Mouse (Mus musculus) thymus, postnatal 10 days (tissue): Measurements from ENCODE around the gene Cacnb4.

Experiments
- DNase-seq, 2 experiments: peaks; one replicate each; pipeline ENCODE4 v3.0.0; 2021; ENCODE audit warnings: low spot score in 2 of 2

The Cacnb4 gene

DNA sequence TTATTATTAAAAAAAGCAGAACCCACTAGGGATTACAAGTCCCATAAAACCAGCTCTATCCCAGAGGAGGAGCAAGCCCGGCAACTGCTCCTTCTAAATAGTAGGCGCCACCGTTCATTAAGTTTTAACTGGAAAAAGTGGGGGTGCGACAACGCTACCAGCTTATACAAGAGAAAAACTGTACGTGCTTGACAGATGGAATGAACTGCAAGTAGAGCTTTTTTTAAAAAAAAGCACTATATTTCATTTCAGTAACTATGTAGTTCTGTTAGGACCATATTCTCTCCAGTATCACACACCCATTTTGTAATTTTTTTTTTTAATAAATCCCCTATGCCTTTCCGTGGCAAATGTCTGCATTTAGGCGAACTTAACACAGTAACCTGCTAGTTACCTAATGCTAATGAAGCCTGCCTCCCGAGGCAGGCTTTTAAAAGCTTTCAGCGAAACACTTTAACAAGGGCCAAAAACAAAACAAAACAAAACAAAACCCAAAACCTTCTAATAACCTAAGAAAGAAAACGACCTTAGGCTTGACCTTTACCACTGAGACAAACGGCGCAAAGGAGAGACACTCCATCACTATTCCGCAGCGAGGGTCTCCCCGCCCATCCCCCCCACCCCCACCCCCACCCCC is 252.9 kb downstream of the Cacnb4 start:
- no peak for DNase-seq

DNA sequence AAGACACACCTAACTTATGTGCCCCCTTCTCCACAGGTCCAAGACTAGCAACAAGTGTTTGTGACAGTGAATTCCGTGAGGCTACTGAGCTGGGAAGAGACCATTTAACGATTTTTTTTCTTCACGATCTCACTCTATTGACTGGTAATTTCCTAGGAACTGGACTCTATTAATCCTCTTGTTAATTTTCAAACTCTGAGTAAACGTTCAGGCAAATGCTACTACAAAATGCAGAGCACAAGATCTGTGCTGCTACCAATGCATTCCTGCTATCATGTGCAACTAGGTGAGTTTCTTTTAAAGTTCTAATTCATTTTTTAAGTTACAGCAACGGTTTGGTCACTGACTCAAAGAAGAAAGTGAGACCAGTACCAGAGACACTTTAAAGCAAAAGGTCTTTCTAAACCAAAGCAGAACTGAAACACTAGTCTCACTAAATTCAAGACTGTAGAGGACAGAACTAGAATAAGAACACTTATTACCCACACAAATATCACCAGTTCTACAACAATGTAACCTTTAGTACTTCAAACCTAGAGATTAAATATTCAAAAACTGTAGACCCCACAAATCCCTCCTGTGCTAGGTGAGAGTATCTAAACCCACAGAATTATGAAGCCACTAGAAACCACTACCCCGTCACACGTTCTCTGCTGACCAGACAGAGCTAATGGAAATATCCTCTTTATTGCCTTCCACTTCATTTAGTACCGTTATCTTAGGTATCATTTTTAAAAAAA is 253.6 kb downstream of the Cacnb4 start:
- no peak for DNase-seq

DNA sequence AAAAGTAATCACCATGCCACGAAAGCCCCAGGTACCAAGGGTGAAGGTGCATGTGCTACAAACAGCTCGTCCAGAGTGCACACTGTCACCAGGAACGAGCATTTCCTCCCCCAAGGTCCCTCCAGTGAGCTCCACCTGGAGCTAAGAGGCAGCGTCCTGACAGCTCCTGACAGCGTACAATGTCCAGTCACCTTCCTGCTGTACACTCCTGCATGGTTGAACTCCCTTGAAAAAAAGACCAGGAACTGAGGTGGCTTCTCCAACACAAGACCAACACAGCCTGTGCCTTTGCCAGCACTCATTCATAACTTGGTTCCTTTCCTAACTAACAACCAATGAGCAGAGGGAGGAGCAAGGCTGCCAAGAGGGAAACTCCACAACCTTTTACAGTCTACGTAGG is 255.4 kb downstream of the Cacnb4 start:
- no peak for DNase-seq

DNA sequence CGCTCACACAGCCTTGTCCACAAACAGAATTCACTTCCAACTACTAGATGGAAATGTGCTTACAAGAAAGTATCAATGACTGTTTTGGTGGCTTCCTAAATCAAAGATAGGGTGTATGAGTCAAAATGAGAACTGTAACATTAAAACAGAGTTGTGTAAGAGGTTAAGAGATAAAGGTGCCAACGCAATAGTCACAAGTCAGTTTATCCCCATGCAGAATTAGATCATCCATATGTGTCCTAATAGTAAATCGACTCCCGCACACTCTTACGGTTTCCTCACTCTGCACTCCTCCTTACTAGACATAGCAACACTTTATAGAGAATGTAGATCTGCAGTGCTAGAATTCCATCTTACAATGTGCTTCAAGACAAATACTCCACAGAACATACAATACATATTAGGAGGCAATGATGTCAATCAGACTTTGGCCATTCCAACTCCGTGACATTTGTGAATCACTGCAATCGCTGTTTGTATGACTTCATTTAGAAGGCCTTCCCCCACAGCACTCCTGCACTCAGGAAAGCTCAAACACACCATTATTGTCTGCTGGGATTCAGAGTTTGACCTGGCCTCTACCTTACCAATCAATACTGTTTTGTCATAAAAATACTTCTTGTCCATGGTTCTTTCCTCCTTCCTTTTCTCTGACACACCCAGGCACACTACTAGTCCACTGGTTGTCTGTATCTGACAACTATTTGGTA is 256.5 kb downstream of the Cacnb4 start:
- no peak for DNase-seq

DNA sequence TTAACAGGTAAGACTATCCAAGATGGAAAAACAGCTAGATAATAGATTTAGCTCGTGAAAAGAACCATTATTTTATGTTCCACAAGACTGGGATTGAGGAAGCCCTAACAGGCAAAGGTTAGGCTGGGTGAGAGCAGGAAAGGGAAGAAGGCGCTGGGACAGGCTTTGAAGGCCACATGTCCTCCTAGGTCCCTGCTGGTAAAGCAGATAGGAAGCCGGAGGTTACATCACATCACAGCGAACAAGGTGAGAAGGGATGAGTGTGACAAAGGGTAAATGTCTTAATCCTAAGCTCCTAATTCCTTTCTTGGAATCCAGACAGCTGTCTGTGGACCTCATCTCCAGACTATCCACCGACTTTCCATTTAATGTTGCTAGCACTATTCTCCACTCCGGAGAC is 257.3 kb downstream of the Cacnb4 start:
- DNase-seq, result no peak

DNA sequence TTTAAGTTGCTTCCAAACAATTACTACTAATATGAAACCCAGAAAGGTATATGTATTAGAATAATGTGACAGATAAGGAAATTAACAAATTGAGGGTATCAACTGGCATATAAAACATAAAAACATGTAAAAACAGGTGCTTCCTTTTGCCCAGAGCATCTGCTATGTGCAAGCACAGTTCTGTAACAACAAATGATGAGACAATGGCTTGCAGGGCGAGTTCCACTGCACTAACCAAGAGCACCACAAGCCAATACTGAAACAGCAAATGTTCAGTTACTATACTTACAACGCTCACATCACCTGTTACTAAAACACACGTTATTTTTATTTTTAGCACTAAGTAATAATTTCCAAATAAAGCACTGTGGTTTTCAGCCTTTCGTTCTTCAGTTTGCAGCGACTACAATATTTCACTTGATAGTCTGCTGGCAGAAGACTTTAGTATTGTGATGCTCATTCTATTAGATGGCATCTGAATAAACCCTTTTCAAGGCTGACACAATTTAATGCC is 264.1 kb downstream of the Cacnb4 start:
- no peak for DNase-seq

DNA sequence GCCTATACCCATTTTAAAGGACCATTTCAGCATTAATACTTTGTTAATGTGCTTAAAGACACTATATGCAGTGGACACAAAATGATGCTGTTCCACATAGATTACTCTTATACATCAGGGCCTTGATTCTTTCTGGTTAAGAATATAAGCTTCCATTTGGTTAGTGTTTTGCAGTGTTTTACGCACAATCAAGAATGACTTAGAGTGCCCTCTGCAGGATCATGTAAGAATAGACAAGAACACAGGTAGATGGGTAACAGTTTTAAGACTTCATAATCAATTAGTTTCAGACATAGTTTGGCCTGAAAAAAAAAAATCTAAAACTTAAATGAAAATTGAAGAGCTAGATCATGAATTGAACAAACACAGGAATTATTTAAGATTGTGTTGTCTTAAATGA is 270.2 kb downstream of the Cacnb4 start:
- DNase-seq, result no peak

DNA sequence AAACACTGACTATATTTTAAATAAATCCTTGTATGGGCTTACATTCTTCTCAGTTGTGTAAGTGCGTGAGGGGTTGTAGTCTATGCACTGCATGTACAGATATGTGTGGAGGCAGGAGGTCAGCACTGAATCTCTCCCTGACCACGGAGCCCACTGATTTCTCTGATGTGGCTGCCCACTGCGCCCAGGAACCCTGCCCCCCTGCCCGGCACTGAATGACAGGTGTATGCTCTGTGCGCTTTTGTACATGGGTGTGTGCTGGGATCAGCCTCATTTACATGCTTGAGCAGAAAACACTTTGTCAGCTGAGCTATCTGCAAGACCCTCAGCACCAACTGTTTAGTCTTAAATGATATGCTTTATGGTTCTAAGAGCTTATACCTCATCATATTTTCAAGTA is 271.4 kb downstream of the Cacnb4 start:
- DNase-seq, result no peak

DNA sequence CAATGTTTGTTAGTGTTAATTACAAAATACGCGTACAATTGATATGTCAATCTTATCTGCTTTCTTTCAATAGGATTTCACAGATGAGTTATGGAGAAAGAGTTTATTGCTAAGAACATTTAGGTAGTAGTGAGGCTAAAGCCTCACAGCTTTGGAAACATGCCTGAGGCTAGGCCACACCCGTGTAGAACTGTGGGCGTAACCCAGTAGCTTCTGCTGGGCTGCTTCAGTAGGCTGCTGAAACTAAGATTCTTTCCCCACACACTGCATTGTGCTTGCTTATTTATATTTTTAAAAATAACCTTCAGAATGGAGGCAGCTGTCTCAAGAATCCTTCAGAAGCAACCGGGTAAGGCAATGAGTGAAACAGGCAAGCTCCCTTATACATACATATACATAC is 282.1 kb downstream of the Cacnb4 start:
- DNase-seq, result no peak

DNA sequence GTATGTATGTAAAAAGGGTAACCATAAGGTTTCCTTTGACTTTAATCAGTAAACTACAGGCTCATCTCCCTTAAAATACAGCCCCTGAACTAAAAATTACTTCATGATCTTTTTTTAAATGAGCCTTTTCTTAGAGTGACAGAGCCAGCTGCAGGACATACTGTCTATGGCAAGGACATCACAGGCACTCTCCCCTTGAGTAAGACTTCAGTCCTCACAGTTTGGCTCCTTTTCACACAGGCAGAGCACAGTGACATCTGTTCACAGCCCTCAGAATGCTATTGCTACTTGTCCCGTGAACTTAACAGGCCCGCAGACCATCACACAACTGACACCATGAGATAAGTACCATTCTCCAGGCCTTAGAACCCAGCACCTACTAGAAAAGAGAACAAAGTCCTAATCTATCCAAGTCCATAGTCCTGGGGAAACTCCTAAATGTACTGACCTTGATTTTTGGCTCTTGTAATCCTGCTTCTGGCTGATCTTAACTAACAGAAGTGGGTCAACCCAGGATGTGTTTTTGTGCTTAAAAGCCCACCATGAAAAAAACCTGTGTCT is 286.1 kb downstream of the Cacnb4 start:
- DNase-seq, result no peak

DNA sequence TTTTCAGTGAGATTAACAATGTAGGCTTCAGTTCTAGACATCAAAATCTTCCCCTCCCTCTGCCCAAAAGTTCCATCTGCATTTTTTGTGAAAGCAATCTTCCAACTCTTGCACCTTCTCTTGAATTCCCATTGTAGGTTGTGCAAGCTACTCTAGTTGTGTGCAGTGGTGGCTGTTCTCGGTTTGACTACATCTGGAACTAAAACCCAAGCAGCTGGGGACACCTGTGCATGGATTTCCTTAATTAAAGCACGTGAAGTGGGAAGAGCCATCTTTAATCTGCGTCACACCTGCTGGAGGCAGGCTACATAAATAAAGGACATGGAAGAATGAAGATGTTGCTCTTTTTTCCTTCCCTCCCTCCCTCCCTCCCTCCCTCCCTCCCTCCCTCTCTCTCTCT is 286.7 kb downstream of the Cacnb4 start:
- no peak for DNase-seq

DNA sequence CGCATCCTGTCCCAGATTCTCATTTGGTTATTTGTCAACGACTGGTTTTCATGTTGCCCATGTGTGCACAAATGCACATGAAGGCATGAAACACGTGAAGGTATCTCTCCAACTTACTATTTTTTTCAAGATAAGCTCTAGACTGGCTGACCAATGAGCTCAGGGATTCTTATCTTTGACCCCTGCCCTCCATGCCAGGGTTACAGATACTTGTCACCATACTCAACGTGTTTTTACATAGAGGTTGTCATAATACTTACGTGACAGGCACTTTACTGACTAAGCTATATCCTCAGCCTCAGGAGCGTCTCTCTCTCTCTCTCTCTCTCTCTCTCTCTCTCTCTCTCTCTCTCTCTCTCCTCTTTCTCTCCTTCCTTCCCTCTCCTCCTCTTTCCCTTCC is 290.2 kb downstream of the Cacnb4 start:
- DNase-seq, result no peak

DNA sequence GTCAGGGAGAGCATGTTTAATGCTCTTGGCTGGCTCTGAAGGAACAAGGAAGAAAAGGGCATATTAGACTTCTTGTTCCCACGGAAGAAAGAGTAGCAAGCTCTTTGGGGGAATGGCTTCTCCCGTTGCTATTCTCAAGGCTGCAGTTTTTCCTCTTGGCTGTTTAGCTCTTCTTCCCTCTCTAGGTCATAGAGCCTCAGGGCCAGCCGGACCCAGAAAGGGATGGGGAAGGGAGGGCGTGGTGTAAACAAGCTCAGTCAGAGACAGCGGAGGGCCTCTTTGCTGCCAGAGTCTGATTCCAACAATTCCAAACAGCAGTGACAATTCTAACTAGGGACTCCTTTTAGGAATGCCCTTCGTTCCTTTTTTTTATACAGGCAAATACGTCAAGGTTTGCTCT is 290.6 kb downstream of the Cacnb4 start:
- DNase-seq, result no peak

DNA sequence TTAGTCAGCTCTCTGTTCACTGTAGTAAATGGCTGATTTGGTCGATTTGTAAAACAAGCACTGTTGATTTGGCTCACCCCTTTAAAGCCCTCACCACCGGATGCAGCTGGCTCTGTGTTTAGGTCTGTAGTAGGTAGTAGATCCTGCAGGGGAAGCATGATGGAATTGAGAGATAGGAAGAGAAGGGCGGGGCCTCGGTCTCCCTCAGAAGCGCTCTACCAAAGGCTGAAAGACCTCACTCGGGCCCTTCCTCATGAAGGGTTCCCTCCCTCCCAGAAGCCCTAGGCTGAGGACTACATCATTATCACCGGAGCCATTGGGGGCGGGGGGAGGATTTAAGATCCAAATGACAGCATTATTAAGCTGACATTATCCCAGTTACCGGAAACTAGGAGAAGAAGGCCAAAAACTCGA is 297.8 kb downstream of the Cacnb4 start:
- DNase-seq, result peak; percentile 46 to 48

DNA sequence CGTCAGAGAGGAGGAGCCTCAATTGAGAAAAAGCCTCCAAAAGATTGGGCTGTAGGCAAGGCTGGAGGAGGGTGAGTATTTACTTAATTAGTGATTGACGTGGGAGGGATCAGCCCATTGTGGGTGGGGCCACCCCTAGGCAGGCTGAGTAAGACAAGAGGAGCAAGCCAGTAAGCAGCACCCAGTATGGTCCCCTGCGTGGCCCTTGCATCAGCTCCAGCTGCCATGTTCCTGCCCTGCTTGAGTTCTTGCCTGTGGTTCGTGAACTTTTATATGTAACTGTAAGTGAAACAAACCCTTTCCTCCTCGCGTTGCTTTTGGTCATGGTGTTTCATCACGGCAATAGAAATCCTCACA is 298.2 kb downstream of the Cacnb4 start, which contains the start of gene Neb:
Gene Neb, minus strand, starts transcription at position 27 of the 357 bp plus-strand sequence.
- DNase-seq, result peak in 1 of 2 experiments; percentile 5
